Mouse (Mus musculus): ENCODE results near the gene Abhd6. TPM values are rescaled to one million over a fixed set of nuclear protein-coding genes. Genes with fewer than 3 reads are reported as not detected.

Abhd6 gene
- polyA plus RNA-seq, 1 experiment from 2014 or later, result 23.8 TPM

Other genes starting within 250 kb of the Abhd6 start
- not detected in 2 replicates for gene Gm26661, start 211.3 kb upstream of the Abhd6 start, polyA plus RNA-seq (2014; fragmentation: Nextera tagmentation; extraction: Ambion mirVana)
- 35.0 and 37.9 TPM in 2 replicates for gene Flnb, start 184.9 kb upstream of the Abhd6 start, polyA plus RNA-seq (2014; fragmentation: Nextera tagmentation; extraction: Ambion mirVana)
- gene Gm45521, start 45.6 kb upstream of the Abhd6 start, polyA plus RNA-seq (2014; fragmentation: Nextera tagmentation; extraction: Ambion mirVana), result 0.31 TPM in 1 of 2 replicates, not detected in the other
- gene Dnase1l3, start 8.3 kb upstream of the Abhd6 start, polyA plus RNA-seq (2014; fragmentation: Nextera tagmentation; extraction: Ambion mirVana), result 0.04 TPM in 1 of 2 replicates, not detected in the other
- gene Rpp14, start 77.5 kb downstream of the Abhd6 start, polyA plus RNA-seq (2014; fragmentation: Nextera tagmentation; extraction: Ambion mirVana), result 60.2 and 65.0 TPM in 2 replicates
- gene Pxk, start 95.3 kb downstream of the Abhd6 start, polyA plus RNA-seq (2014; fragmentation: Nextera tagmentation; extraction: Ambion mirVana), result 26.2 and 28.2 TPM in 2 replicates
- gene Pdhb, start 170.1 kb downstream of the Abhd6 start, polyA plus RNA-seq (2014; fragmentation: Nextera tagmentation; extraction: Ambion mirVana), result 210 and 214 TPM in 2 replicates
- gene Kctd6, start 211.2 kb downstream of the Abhd6 start, polyA plus RNA-seq (2014; fragmentation: Nextera tagmentation; extraction: Ambion mirVana), result 16.5 and 17.5 TPM in 2 replicates

Data from limb, embryonic 11.5 days (tissue).